Mouse (Mus musculus): Measurements from ENCODE around the gene Stat4.
A peak's percentile ranks its signal among the peaks of the same experiment; 100 is the strongest.

Gene Stat4

DNA sequence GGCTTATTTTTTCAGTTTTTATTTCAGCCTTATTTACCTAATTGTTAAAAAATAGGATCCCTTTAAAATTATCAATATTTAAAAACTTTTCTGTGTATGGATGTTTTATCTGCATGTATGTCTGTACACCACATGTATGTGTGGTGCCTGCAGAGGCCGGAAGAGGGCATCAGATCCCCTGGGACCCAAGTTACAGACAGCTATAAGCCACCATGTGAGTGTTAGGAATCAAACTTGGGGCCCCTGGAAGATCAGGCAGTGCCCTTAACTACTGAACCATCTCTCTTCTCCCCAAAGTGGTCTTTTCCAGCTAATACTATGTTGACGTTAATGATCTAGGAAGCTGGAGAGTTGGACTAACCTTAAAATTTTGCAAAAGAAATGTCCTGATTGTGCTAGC lies 160.5 kb downstream of the Stat4 start:
- DNase-seq: no peak

DNA sequence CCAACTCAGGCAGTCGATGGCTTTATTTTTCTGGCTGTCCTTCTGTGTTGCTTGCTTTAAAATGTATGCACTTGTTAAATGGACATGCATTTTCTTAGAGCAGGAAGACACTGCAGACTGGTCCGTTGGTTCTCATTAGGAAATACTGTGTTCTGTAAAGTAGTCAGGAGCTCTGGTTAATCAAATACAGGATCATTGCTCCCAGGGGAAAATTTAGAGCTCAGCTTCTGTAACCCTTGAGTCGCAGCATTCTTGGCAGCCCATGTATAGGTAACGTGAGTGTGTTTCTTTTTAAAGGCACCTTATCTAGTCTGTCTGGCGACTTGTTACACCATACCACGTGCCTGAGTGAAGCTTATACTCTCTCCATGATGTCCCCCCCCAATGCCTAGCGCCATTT lies 161.2 kb downstream of the Stat4 start:
- no peak for DNase-seq

DNA sequence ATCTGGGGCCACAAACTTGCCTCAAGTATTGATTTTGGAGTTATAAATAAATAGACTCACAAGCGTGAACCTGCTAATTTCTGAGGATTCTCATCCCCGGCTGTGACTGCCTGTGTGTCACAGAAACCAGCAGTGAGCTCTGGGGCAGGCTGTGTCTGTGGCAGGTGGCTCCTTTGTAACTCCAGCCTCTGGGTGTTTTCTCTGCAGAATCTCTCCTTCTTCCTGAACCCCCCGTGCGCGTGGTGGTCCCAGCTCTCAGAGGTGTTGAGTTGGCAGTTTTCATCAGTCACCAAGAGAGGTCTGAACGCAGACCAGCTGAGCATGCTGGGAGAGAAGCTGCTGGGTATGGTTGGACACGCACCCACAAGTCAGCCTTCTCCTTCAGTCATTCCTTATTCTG lies 161.7 kb downstream of the Stat4 start:
- no peak for DNase-seq

DNA sequence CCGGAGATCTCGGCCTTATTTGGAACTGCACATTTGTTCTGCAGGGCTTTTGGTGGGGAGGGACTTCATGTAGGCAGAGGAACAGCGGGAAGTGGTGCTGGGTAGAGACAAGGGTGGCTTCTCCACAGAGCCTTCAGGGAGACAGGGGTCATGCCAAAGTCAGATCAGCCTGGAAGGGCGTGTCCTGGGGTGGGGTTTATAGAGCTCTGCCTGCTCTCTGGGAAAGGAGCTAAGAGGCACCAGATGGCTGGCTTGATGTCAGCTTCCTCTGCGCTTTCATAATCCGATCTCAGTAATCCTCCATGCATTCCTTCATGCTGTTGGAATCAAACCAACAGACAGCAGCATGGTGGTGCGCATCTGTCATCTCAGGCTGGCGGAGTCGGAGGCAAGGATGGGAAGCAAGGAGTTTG lies 163.0 kb downstream of the Stat4 start:
- peak; percentile 44 for DNase-seq

DNA sequence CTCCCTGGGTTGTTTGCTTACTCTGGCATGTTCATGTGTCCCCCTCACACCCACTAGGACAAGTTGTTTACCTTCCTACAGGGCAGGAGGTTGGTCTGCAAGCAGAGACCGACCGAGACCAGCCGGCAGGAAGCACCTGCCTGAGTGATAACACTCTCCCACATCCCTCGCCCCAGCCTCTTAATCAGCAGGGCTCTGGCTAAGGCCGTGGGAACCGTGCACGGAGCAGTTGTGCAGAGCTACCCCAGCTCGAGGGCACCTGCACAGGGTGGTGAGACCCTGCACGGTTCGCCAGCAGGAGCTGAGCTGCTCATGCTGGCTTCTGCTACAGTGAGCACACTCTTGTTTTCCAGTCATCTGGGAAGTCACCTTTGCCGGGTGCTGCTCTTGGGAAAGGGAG lies 163.7 kb downstream of the Stat4 start:
- DNase-seq: no peak

DNA sequence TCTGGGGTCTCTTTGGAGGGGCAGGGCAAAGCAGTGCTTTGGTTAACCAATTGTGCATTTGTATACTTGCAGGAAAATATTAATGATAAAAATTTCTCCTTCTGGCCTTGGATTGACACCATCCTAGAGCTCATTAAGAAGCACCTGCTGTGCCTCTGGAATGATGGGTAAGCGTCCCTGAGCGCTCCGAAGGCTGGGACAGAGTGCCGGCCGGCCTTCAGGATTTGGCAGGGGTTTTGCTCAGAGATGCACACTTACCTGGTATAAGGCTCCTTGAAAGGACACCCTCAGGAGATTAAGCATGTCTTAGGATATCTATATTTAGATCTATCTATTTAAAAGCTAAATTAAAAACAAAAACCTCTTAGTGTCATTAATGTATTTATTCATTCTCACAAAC lies 164.2 kb downstream of the Stat4 start:
- no peak for DNase-seq

DNA sequence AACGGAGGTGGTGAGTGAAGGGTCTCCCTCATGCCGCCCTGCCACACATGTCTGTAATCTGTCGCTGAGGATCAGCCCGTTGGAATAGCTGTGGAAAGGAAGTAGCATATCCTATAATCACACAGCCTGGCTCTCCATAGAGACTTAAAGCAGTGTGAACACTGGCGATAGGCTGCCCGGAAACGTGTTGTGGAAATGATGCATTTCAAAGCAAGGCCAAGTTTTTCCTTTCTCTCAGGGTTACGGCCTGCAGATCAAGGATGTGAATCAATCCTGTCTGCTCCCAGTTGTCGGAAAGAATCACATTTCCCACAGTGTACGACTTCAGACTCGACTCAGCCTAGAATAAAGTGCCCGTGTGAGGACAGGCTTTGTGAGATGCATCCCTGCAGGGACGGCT lies 165.4 kb downstream of the Stat4 start:
- DNase-seq: no peak

DNA sequence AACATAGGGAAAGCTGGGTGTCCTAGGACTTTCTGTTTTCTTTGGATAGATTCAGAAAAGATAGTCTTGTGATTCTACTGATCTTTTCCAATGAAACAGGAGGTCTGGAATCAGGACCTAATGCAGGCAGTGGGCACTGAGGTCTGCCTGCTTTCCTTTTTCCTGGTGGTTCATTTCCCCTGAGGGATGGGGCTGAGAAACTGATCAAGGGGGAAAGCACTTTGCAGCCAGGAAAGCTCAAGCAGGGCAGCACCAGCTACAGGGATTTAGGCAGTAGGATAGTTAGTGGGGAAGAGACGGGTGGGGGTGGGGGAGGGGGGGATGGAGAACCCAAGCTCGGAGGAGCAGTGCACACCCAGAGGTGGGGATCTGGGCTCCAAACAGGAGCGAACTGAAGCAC lies 166.0 kb downstream of the Stat4 start:
- DNase-seq: no peak

DNA sequence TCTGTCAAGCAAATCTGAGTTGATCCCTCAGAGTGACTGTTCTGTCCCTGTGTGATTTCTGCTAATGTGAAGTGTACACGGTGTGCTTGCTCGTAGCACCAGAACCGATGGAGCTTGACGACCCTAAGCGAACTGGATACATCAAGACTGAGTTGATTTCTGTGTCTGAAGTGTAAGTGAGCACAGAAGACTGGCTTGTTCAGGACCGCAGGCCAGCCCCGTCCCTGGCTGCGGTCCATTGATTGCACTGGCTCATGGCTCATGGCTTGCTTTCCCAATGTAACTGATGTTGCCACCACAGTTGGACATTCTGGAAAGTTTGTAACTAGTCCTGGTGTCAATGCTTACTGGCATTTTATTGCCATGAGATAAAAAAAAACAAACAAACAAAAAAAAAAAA lies 167.9 kb downstream of the Stat4 start:
- DNase-seq: no peak

DNA sequence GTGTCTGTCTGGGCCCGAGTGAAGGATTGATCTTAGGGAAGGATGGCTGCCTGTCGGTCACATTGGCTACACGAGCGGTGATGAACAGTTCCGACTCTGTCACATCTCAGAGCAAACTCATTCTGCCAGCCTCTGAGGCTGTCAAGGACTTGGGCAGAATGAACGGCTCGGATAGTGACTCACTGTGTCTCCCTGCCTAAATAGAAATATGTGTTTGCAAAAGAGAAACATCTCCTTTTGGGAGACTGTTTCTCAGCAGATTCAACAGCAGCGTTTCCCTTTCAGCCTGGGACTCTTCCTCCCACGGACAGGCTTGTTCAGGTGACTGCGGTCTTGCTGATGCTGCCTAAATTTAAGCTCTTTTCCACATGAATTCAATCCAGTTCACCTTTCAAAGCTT lies 169.4 kb downstream of the Stat4 start:
- no peak for DNase-seq
